Mouse (Mus musculus) intestine, embryonic 15.5 days (tissue): ENCODE measurements around the gene Errfi1. TPM values are rescaled to one million over a fixed set of nuclear protein-coding genes. Genes with fewer than 3 reads are reported as not detected.
"Not testable (repeated sequence)": the region's sequence is repeated elsewhere in the genome, so short reads cannot be mapped to it uniquely, and the experiment has no call there.

Experiments used
- ATAC-seq: fragments of 200-750 bp; cut with Nextera tagmentation; 2 replicates; pipeline ENCODE4 v1.8.0; 2017; ENCODE audit warnings: moderate TSS enrichment, moderate library complexity
- H3K27ac ChIP-seq: fragments of 300-500 bp; sonication (generic); 2 replicates; pipeline ENCODE4 v1.5.1; 2015; ENCODE audit warnings: mild to moderate bottlenecking, inconsistent platforms
- H3K27me3 ChIP-seq: fragments of 300-500 bp; sonication (generic); replicated peaks from 2 replicates; pipeline ENCODE4 v1.6.1; 2015; ENCODE audit warnings: inconsistent platforms
- H3K36me3 ChIP-seq: fragments of 300-500 bp; sonication (generic); 2 replicates; pipeline ENCODE4 v1.6.1; 2015; ENCODE audit warnings: inconsistent platforms
- H3K4me1 ChIP-seq: fragments of 300-500 bp; sonication (generic); replicated peaks from 2 replicates; pipeline ENCODE4 v1.6.1; 2015; ENCODE audit warnings: inconsistent platforms
- H3K4me2 ChIP-seq: fragments of 300-500 bp; sonication (generic); replicated peaks from 2 replicates; pipeline ENCODE4 v1.6.1; 2015; ENCODE audit warnings: mild to moderate bottlenecking, inconsistent platforms
- H3K4me3 ChIP-seq: fragments of 300-500 bp; sonication (generic); replicated peaks from 2 replicates; pipeline ENCODE4 v1.5.1; 2015; ENCODE audit warnings: inconsistent platforms
- H3K9ac ChIP-seq: fragments of 300-500 bp; sonication (generic); 2 replicates; pipeline ENCODE4 v1.6.1; 2015; ENCODE audit warnings: inconsistent platforms
- H3K9me3 ChIP-seq: fragments of 300-500 bp; sonication (generic); 2 replicates; pipeline ENCODE4 v1.6.1; 2016; ENCODE audit warnings: inconsistent platforms
- WGBS: fragments of 180-500 bp; shearing (Covaris S2); methylation state at CpG from one replicate; pipeline ENCODE4 v1.1.7; 2015; 5-methylcytosine and 5-hydroxymethylcytosine counted together
- polyA plus RNA-seq: library from polyadenylated mRNA; unstranded; fragments of >200 nt; fragmentation: Nextera tagmentation; extraction: Ambion mirVana; gene quantifications from 2 replicates; pipeline ENCODE4 v1.2.1, GENCODE M21; 2015

The Errfi1 gene
- polyA plus RNA-seq, 1 experiment from 2014 or later = 27.8 TPM

GRCm38 (mm10) chr4:150869276-150870197 is 15.8 kb downstream of the Errfi1 start:
- Histone ChIP-seq H3K4me2 (no peak overlapping the region), H3K36me3 (peaks cover 17% of the 10 kb centered on the region), H3K9me3 (no peaks in the 10 kb centered on the region), H3K4me1 (peaks cover 15% of the 10 kb centered on the region), H3K9ac (no peak overlapping the region), H3K27ac (no peak overlapping the region), H3K4me3 (no peak overlapping the region), H3K27me3 (no peaks in the 10 kb centered on the region)
- 60% methylated on average over 17 of the region's 17 CpGs for WGBS
- ATAC-seq = no peak

GRCm38 (mm10) chr4:150870963-150871391 is 17.3 kb downstream of the Errfi1 start:
- H3K4me2 ChIP-seq = no peak overlapping the region
- ATAC-seq = no peak
- H3K36me3 ChIP-seq = peaks cover 15% of the 10 kb centered on the region
- no peak overlapping the region for H3K9ac ChIP-seq
- peak overlapping the region; percentile 56; the same call in 1 of the 2 replicates for H3K27ac ChIP-seq
- peaks cover 15% of the 10 kb centered on the region for H3K4me1 ChIP-seq
- H3K9me3 ChIP-seq = no peaks in the 10 kb centered on the region
- H3K4me3 ChIP-seq = no peak overlapping the region
- no peaks in the 10 kb centered on the region for H3K27me3 ChIP-seq
- WGBS = 76% methylated on average over 13 of the region's 13 CpGs

GRCm38 (mm10) chr4:150871392-150872138 is 17.8 kb downstream of the Errfi1 start:
- no peak overlapping the region for H3K4me2 ChIP-seq
- H3K4me1 ChIP-seq = peaks cover 15% of the 10 kb centered on the region
- WGBS = 29% methylated on average over 10 of the region's 10 CpGs
- H3K9ac ChIP-seq = no peak overlapping the region
- no peaks in the 10 kb centered on the region for H3K27me3 ChIP-seq
- ATAC-seq = peak; percentile 74
- peak overlapping the region; percentile 56 for H3K27ac ChIP-seq
- peaks cover 9% of the 10 kb centered on the region for H3K36me3 ChIP-seq
- no peak overlapping the region for H3K4me3 ChIP-seq
- no peaks in the 10 kb centered on the region for H3K9me3 ChIP-seq

- peak; percentile 34 for ATAC-seq
- H3K4me2 ChIP-seq = no peak overlapping the region
- WGBS = 33% methylated on average over 9 of the region's 9 CpGs
Measured at GRCm38 (mm10) chr4:150872139-150872651, 18.5 kb downstream of the Errfi1 start.

GRCm38 (mm10) chr4:150872681-150873080 is 19.0 kb downstream of the Errfi1 start:
- ATAC-seq = no peak
- no peak overlapping the region for H3K27ac ChIP-seq
- no peaks in the 10 kb centered on the region for H3K36me3 ChIP-seq
- H3K4me1 ChIP-seq = peaks cover 15% of the 10 kb centered on the region
- H3K27me3 ChIP-seq = no peaks in the 10 kb centered on the region
- H3K4me2 ChIP-seq = no peak overlapping the region
- 64% methylated on average over 8 of the region's 8 CpGs for WGBS
- no peaks in the 10 kb centered on the region for H3K9me3 ChIP-seq
- no peak overlapping the region for H3K4me3 ChIP-seq
- H3K9ac ChIP-seq = no peak overlapping the region

More at GRCm38 (mm10) chr4:150872139-150872651, 18.5 kb downstream of the Errfi1 start:
- H3K27me3 ChIP-seq = no peaks in the 10 kb centered on the region
- peaks cover 2% of the 10 kb centered on the region; the same call in 1 of the 2 replicates for H3K36me3 ChIP-seq
- peaks cover 15% of the 10 kb centered on the region for H3K4me1 ChIP-seq
- H3K9ac ChIP-seq = no peak overlapping the region
- H3K27ac ChIP-seq = peak overlapping the region; percentile 56
- H3K9me3 ChIP-seq = no peaks in the 10 kb centered on the region
- H3K4me3 ChIP-seq = no peak overlapping the region

GRCm38 (mm10) chr4:150874416-150874815 is 20.7 kb downstream of the Errfi1 start:
- WGBS = 67% methylated on average over 4 of the region's 4 CpGs

GRCm38 (mm10) chr4:150875393-150875792 is 21.7 kb downstream of the Errfi1 start:
- WGBS = 51% methylated on average over 10 of the region's 10 CpGs
- no peak overlapping the region for H3K27ac ChIP-seq

More at GRCm38 (mm10) chr4:150874416-150874815, 20.7 kb downstream of the Errfi1 start:
- H3K36me3 ChIP-seq, H3K9me3 ChIP-seq, H3K27me3 ChIP-seq, H3K27ac ChIP-seq, H3K4me2 ChIP-seq, H3K4me3 ChIP-seq, ATAC-seq, H3K9ac ChIP-seq: not testable (repeated sequence)
- H3K4me1 ChIP-seq = peaks cover 14% of the 10 kb centered on the region

GRCm38 (mm10) chr4:150879631-150880030 is 25.9 kb downstream of the Errfi1 start:
- no peak overlapping the region for H3K4me3 ChIP-seq
- no peaks in the 10 kb centered on the region for H3K27me3 ChIP-seq
- no peak for ATAC-seq
- 96% methylated on average over 22 of the region's 22 CpGs for WGBS
- H3K4me1 ChIP-seq = no peaks in the 10 kb centered on the region
- H3K36me3 ChIP-seq = no peaks in the 10 kb centered on the region
- no peak overlapping the region for H3K27ac ChIP-seq
- no peak overlapping the region for H3K9ac ChIP-seq
- H3K4me2 ChIP-seq = no peak overlapping the region
- 0 out of 2 replicates have a peak, but pooled peaks cover 2% of the 10 kb centered on the region for H3K9me3 ChIP-seq

More at GRCm38 (mm10) chr4:150875393-150875792, 21.7 kb downstream of the Errfi1 start:
- H3K27me3 ChIP-seq = no peaks in the 10 kb centered on the region
- no peak overlapping the region for H3K4me3 ChIP-seq
- no peak overlapping the region for H3K4me2 ChIP-seq
- H3K9me3 ChIP-seq = no peaks in the 10 kb centered on the region
- H3K4me1 ChIP-seq = peaks cover 11% of the 10 kb centered on the region
- no peak overlapping the region for H3K9ac ChIP-seq
- no peaks in the 10 kb centered on the region for H3K36me3 ChIP-seq
- ATAC-seq = no peak

GRCm38 (mm10) chr4:150880364-150880763 is 26.6 kb downstream of the Errfi1 start:
- Histone ChIP-seq H3K27me3 (no peaks in the 10 kb centered on the region), H3K4me2 (no peak overlapping the region), H3K4me3 (no peak overlapping the region), H3K4me1 (no peaks in the 10 kb centered on the region), H3K9ac (no peak overlapping the region), H3K9me3 (0 out of 2 replicates have a peak, but pooled peaks cover 2% of the 10 kb centered on the region), H3K36me3 (no peaks in the 10 kb centered on the region), H3K27ac (no peak overlapping the region)
- ATAC-seq = no peak
- WGBS = 86% methylated on average over 5 of the region's 5 CpGs

- 0 out of 2 replicates have a peak, but pooled peaks cover 2% of the 10 kb centered on the region for H3K9me3 ChIP-seq
- no peak overlapping the region for H3K4me3 ChIP-seq
- ATAC-seq = no peak
- no peaks in the 10 kb centered on the region for H3K27me3 ChIP-seq
- no peaks in the 10 kb centered on the region for H3K36me3 ChIP-seq
- H3K4me1 ChIP-seq = no peaks in the 10 kb centered on the region
- no peak overlapping the region for H3K4me2 ChIP-seq
- no peak overlapping the region for H3K9ac ChIP-seq
- 89% methylated on average over 5 of the region's 5 CpGs for WGBS
- H3K27ac ChIP-seq = no peak overlapping the region
Measured at GRCm38 (mm10) chr4:150882632-150883031, 28.9 kb downstream of the Errfi1 start.

GRCm38 (mm10) chr4:150887903-150888302 is 34.2 kb downstream of the Errfi1 start:
- H3K27ac ChIP-seq = no peak overlapping the region

GRCm38 (mm10) chr4:150888492-150888891 is 34.8 kb downstream of the Errfi1 start:
- Histone ChIP-seq H3K36me3 (no peaks in the 10 kb centered on the region), H3K27ac (no peak overlapping the region), H3K4me2 (no peak overlapping the region), H3K27me3 (no peaks in the 10 kb centered on the region), H3K9me3 (no peaks in the 10 kb centered on the region), H3K9ac (no peak overlapping the region), H3K4me3 (no peak overlapping the region), H3K4me1 (peaks cover 21% of the 10 kb centered on the region)
- ATAC-seq = no peak
- 59% methylated on average over 4 of the region's 4 CpGs for WGBS

More at GRCm38 (mm10) chr4:150887903-150888302, 34.2 kb downstream of the Errfi1 start:
- no peak for ATAC-seq
- WGBS = 78% methylated on average over 5 of the region's 5 CpGs
- no peak overlapping the region for H3K4me3 ChIP-seq
- no peaks in the 10 kb centered on the region for H3K9me3 ChIP-seq
- no peaks in the 10 kb centered on the region for H3K27me3 ChIP-seq
- H3K36me3 ChIP-seq = no peaks in the 10 kb centered on the region
- H3K9ac ChIP-seq = no peak overlapping the region
- peaks cover 21% of the 10 kb centered on the region for H3K4me1 ChIP-seq
- no peak overlapping the region for H3K4me2 ChIP-seq
